Mouse (Mus musculus) embryonic fibroblast, embryonic 13.5 days (primary cell): ENCODE measurements around the gene Zfp964. TPM values are rescaled to one million over a fixed set of nuclear protein-coding genes. Genes with fewer than 3 reads are reported as not detected.

Source experiments
- H3K27ac ChIP-seq: 2 replicates; pipeline ENCODE4 v1.5.1; 2012; ENCODE audit warnings: low read length, control low read depth, inconsistent platforms; ENCODE audit not compliant: insufficient read depth
- H3K4me1 ChIP-seq: 2 replicates; pipeline ENCODE4 v1.6.1; 2011; ENCODE audit warnings: low read length; ENCODE audit not compliant: control insufficient read depth, insufficient read depth
- H3K4me3 ChIP-seq: 2 replicates; pipeline ENCODE4 v1.5.1; 2011; ENCODE audit warnings: mild to moderate bottlenecking, control low read depth, low read length; ENCODE audit not compliant: insufficient read depth
- CTCF ChIP-seq: IDR thresholded peaks from 2 replicates; pipeline ENCODE4 v1.5.1; 2011; ENCODE audit warnings: mild to moderate bottlenecking, control low read depth, low read length, moderate library complexity, borderline replicate concordance; ENCODE audit not compliant: insufficient read depth
- POLR2A ChIP-seq: IDR thresholded peaks from 2 replicates; pipeline ENCODE4 v1.6.1; 2011; ENCODE audit warnings: low read depth, mild to moderate bottlenecking, control low read depth, low read length, moderate library complexity
- polyA plus RNA-seq: library from polyadenylated mRNA; stranded (reverse); fragments of >200 nt; gene quantifications from 2 replicates; pipeline ENCODE4 v1.2.4, GENCODE M21; 2011; ENCODE audit warnings: low read depth; ENCODE audit not compliant: missing spikeins, insufficient read length

Zfp964 gene
- polyA plus RNA-seq, 1 experiment, result 2.5 TPM

GRCm38 (mm10) chr8:69715366-69715765 lies 61.1 kb downstream of the Zfp964 start:
- TF ChIP-seq POLR2A (no peak), CTCF (no peak)
- H3K4me1 ChIP-seq, result peaks cover 5% of the 10 kb centered on the region
- H3K4me3 ChIP-seq, result peak overlapping the region; percentile 56
- H3K27ac ChIP-seq, result no peak overlapping the region

Other genes starting within 250 kb of the Zfp964 start
- not detected in 2 replicates for gene Gm9495, start 200.9 kb upstream of the Zfp964 start, polyA plus RNA-seq
- gene Gm7697, start 131.5 kb upstream of the Zfp964 start, polyA plus RNA-seq, result not detected in 2 replicates
- 8.8 and 13.2 TPM in 2 replicates for gene Zfp868, start 28.9 kb upstream of the Zfp964 start, polyA plus RNA-seq
- gene Zfp869, start 56.2 kb downstream of the Zfp964 start, polyA plus RNA-seq, result 18.1 and 24.1 TPM in 2 replicates
- gene Zfp963, start 95.5 kb downstream of the Zfp964 start, polyA plus RNA-seq, result 2.8 and 3.0 TPM in 2 replicates
- gene Gm20422, start 120.4 kb downstream of the Zfp964 start, polyA plus RNA-seq, result 0.90 and 1.3 TPM in 2 replicates
- 27.1 and 28.0 TPM in 2 replicates for gene Atp13a1, start 136.7 kb downstream of the Zfp964 start, polyA plus RNA-seq
- gene Zfp866, start 136.7 kb downstream of the Zfp964 start, polyA plus RNA-seq, result 22.9 and 31.2 TPM in 2 replicates
- gene Gmip, start 154.2 kb downstream of the Zfp964 start, polyA plus RNA-seq, result 13.5 and 15.9 TPM in 2 replicates
- 2.9 and 4.0 TPM in 2 replicates for gene Lpar2, start 167.9 kb downstream of the Zfp964 start, polyA plus RNA-seq
- gene Pbx4, start 178.0 kb downstream of the Zfp964 start, polyA plus RNA-seq, result 2.5 and 3.6 TPM in 2 replicates
- not detected in 2 replicates for gene Cilp2, start 233.2 kb downstream of the Zfp964 start, polyA plus RNA-seq
- gene Tssk6, start 247.7 kb downstream of the Zfp964 start, polyA plus RNA-seq, result 0.39 and 0.50 TPM in 2 replicates
- 62.9 and 77.5 TPM in 2 replicates for gene Ndufa13, start 248.1 kb downstream of the Zfp964 start, polyA plus RNA-seq
- gene Yjefn3, start 248.2 kb downstream of the Zfp964 start, polyA plus RNA-seq, result not detected in 2 replicates